Mouse (Mus musculus) liver, embryonic 14.5 days (tissue): ENCODE data around the gene Vat1.

ENCODE experiments used
- CTCF ChIP-seq: IDR thresholded peaks from 2 replicates; pipeline ENCODE4 v1.5.1; 2016; ENCODE audit warnings: antibody characterized with exemption, low read depth, control low read depth
- EP300 ChIP-seq: IDR thresholded peaks from 2 replicates; pipeline ENCODE4 v1.6.1; 2016; ENCODE audit warnings: antibody characterized with exemption, low read depth

DNA sequence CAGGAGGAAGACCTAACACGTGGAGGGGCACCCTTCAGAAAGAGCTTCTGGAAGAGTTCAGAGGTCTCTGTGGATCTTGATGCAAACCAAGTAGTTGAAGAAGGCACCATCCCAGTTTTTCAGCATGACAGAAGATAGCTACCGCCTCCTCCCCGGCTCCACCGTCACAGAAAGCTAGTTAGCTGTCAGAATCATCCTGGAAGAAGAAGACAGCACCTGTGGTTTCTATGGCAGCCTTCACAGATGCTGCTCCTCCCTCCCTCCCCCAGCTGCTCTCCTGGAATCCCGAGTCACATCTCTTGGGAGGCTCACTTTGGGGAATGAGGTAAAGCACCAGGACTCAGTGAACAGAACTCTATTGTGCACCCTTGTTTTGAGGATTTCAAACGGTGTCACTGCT, 47.0 kb downstream of the Vat1 start:
- TF ChIP-seq CTCF, result no peak
- TF ChIP-seq EP300, result no peak
